Mouse (Mus musculus) E14TG2a.4 (cell line): Measurements from ENCODE around the gene Ahr.

Source experiments
- H3K27me3 ChIP-seq: 2 replicates; pipeline ENCODE4 v1.6.1; 2014; ENCODE audit warnings: low read length, control low read depth; ENCODE audit not compliant: insufficient read depth
- H3K36me3 ChIP-seq: 2 replicates; pipeline ENCODE4 v1.6.1; 2014; ENCODE audit warnings: low read length, control low read depth; ENCODE audit not compliant: insufficient read depth
- H3K4me1 ChIP-seq: replicated peaks from 2 replicates; pipeline ENCODE4 v1.6.1; 2014; ENCODE audit warnings: low read depth, low read length, control low read depth
- H3K4me3 ChIP-seq: replicated peaks from 2 replicates; pipeline ENCODE4 v1.5.1; 2014; ENCODE audit warnings: mild to moderate bottlenecking, low read length
- H3K9me3 ChIP-seq: 2 replicates; pipeline ENCODE4 v1.6.1; 2014; ENCODE audit warnings: low read length, control low read depth
- CTCF ChIP-seq: conservative IDR thresholded peaks from 2 replicates; pipeline ENCODE4 v1.5.1; 2014; ENCODE audit warnings: low read length
- NANOG ChIP-seq: IDR thresholded peaks from 2 replicates; pipeline ENCODE4 v1.6.1; 2014; ENCODE audit warnings: borderline replicate concordance, low read length, mixed read lengths
- POU5F1 ChIP-seq: IDR thresholded peaks from 2 replicates; pipeline ENCODE4 v1.6.1; 2014; ENCODE audit warnings: low read length, borderline replicate concordance

Ahr gene

DNA sequence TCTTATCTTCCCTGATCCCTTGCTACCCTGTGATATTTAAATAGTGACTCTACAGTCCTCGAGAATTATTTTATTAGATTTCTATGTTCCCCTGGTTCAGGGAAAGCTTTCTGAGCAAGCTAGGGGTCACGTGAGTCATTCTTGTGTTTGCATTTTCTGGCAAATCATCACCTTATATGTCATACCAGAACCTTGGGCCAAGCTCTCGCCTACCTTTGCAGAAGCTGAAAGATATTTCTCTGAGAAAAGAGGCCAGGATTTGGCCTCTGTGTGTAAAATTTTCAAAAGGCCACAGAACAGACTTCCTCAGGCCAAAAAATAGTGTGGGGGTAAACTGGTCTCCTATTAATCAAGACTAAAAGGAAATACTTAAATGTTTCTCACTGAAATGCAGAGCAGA is 19.2 kb downstream of the Ahr start:
- H3K36me3 ChIP-seq: peaks cover 25% of the 10 kb centered on the region
- TF ChIP-seq POU5F1 (no peak), NANOG (no peak), CTCF (no peak)

GRCm38 (mm10) chr12:35514671-35515070 is 20.2 kb downstream of the Ahr start:
- H3K4me3 ChIP-seq: no peak overlapping the region
- TF ChIP-seq POU5F1 (no peak), NANOG (no peak), CTCF (no peak)
- H3K36me3 ChIP-seq: peaks cover 32% of the 10 kb centered on the region
- no peaks in the 10 kb centered on the region for H3K9me3 ChIP-seq
- no peaks in the 10 kb centered on the region for H3K4me1 ChIP-seq
- H3K27me3 ChIP-seq: no peaks in the 10 kb centered on the region

More for the DNA sequence above, 19.2 kb downstream of the Ahr start:
- Histone ChIP-seq H3K27me3 (no peaks in the 10 kb centered on the region), H3K4me3 (no peak overlapping the region), H3K4me1 (no peaks in the 10 kb centered on the region), H3K9me3 (no peaks in the 10 kb centered on the region)

DNA sequence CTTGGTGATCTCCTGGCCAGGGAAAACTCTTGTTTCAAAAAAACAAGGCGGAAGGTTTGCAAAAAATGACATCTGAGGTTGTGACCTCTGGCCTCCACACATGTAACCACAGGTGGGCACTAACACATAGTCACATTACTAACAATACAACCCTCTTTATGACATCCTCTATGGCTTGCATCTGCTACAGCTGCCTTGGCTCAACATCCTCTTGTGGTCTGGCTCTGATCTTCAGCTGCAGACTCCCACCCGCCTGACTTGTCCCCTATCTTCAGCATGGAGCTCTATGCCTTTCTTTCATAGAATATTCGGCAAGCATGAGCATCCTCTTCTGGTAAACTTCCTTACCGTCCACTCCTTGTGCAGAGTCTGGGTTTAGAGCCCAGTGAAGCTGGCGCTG is 24.1 kb downstream of the Ahr start:
- no peaks in the 10 kb centered on the region for H3K4me1 ChIP-seq
- peaks cover 51% of the 10 kb centered on the region for H3K36me3 ChIP-seq
- TF ChIP-seq CTCF (no peak), NANOG (no peak), POU5F1 (no peak)
- no peak overlapping the region for H3K4me3 ChIP-seq
- H3K27me3 ChIP-seq: no peaks in the 10 kb centered on the region
- no peaks in the 10 kb centered on the region for H3K9me3 ChIP-seq

- H3K27me3 ChIP-seq: no peaks in the 10 kb centered on the region
- no peaks in the 10 kb centered on the region for H3K9me3 ChIP-seq
- peaks cover 41% of the 10 kb centered on the region for H3K36me3 ChIP-seq
- TF ChIP-seq POU5F1: no peak
- no peak for TF ChIP-seq NANOG
- no peak for TF ChIP-seq CTCF
- H3K4me1 ChIP-seq: peaks cover 10% of the 10 kb centered on the region
- H3K4me3 ChIP-seq: no peak overlapping the region
These were observed 28.5 kb downstream of the Ahr start for GRCm38 (mm10) chr12:35506383-35506782.

DNA sequence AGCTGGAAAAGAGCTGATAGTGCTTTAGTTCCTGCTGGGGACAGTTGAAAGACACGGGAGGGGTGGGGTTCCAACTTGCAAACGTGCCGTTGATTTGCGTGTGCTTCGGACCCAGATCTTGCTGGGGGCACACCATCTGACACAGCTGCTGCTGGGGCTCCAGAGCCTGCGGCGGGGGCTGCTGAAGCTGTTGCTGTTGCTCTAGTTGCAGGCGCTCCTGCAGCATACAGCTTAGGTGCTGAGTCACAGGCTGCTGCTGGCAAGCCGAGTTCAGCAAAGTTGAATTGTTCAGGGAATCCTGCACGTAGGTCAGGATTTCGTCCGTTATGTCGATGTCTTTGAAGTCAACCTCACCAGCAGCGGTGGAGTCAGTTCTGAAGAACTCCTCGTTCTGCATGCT is 30.8 kb downstream of the Ahr start:
- Histone ChIP-seq H3K4me3 (peak overlapping the region; percentile 58), H3K36me3 (peaks cover 32% of the 10 kb centered on the region)
- TF ChIP-seq CTCF (no peak), NANOG (no peak)

DNA sequence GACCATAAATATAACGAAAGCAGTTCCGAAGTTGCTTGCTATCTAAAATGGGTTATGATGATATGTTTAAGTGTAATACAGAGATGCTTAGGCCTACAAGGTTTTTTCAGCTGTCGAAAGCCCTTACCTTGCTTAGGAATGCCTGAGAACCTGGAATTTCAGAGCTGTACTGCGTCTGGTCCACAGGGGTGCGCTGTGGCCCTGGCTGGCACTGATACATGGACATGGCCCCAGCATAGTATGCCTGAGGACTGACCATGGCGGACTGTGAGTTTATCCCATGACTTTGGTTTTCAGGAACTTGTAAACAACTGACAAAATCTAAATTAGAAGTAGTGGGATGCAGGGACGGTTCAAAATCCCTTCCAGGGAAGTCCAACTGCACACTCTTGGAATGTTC is 31.3 kb downstream of the Ahr start:
- no peaks in the 10 kb centered on the region for H3K27me3 ChIP-seq
- H3K4me3 ChIP-seq: peak overlapping the region; percentile 58; the same call in 1 of the 2 replicates
- peaks cover 10% of the 10 kb centered on the region for H3K4me1 ChIP-seq
- no peak for TF ChIP-seq NANOG
- peak; percentile 37 for TF ChIP-seq CTCF
- TF ChIP-seq POU5F1: no peak
- H3K36me3 ChIP-seq: peaks cover 28% of the 10 kb centered on the region
- no peaks in the 10 kb centered on the region for H3K9me3 ChIP-seq

More for the DNA sequence above, 30.8 kb downstream of the Ahr start:
- H3K4me1 ChIP-seq: peaks cover 10% of the 10 kb centered on the region
- H3K9me3 ChIP-seq: no peaks in the 10 kb centered on the region
- H3K27me3 ChIP-seq: no peaks in the 10 kb centered on the region

DNA sequence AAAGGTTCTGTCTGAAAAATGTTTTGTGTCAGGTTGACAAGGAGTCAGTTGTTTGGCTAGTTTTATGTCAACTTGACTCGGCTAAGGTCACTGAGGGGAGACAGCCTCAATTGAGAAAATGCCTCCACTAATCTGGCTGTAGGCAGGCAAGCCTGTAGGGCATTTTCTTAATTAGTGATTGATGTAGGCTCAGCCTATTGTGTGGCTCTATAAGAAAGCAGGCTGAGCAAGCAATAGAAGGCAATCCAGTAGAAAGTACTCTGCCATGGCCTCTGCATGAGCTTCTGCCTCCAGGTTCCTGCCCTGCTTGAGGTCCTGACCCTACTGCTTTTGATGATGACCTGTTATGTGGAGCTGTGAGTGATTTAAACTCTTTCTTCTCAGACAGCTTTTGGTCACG is 33.4 kb downstream of the Ahr start:
- Histone ChIP-seq H3K4me1 (peaks cover 10% of the 10 kb centered on the region), H3K27me3 (no peaks in the 10 kb centered on the region), H3K4me3 (no peak overlapping the region), H3K36me3 (peaks cover 24% of the 10 kb centered on the region), H3K9me3 (no peaks in the 10 kb centered on the region)
- TF ChIP-seq POU5F1 (no peak), CTCF (no peak), NANOG (no peak)

DNA sequence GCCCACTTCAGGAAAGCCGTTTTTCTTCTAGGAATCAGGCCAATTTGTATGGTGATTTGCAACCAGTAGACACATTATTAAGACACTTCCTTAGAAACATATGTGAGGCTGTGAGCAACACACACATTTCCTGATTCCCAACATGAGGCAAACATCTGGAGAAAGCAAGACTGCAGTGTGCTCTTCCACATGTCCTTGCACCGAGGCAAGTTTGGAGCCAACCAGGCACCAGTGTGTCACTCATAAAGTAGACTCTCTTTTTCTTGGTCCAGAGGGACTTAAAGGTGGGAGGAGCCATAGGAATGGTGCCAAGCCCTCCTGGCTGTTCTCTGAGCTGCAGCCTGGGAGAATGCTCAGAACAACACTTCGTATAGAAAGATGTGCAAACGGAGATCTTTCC is 39.6 kb downstream of the Ahr start:
- Histone ChIP-seq H3K36me3 (peaks cover 2% of the 10 kb centered on the region), H3K4me1 (no peaks in the 10 kb centered on the region), H3K9me3 (no peaks in the 10 kb centered on the region), H3K4me3 (no peak overlapping the region), H3K27me3 (no peaks in the 10 kb centered on the region)
- TF ChIP-seq CTCF (no peak), POU5F1 (no peak), NANOG (no peak)

GRCm38 (mm10) chr12:35480764-35481163 is 54.1 kb downstream of the Ahr start:
- Histone ChIP-seq H3K27me3 (no peaks in the 10 kb centered on the region), H3K4me1 (no peaks in the 10 kb centered on the region)

More at GRCm38 (mm10) chr12:35480764-35481163, 54.1 kb downstream of the Ahr start:
- Histone ChIP-seq H3K9me3 (peaks cover 7% of the 10 kb centered on the region), H3K36me3 (no peaks in the 10 kb centered on the region), H3K4me3 (no peak overlapping the region)
- no peak for TF ChIP-seq NANOG
- no peak for TF ChIP-seq CTCF
- TF ChIP-seq POU5F1: no peak
